Mouse (Mus musculus): Measurements from ENCODE around the gene Camkmt. TPM values are rescaled to one million over a fixed set of nuclear protein-coding genes. Genes with fewer than 3 reads are reported as not detected.
A peak's percentile ranks its signal among the peaks of the same experiment; 100 is the strongest.

The Camkmt gene
- polyA plus RNA-seq, 1 experiment = 3.6 TPM

DNA sequence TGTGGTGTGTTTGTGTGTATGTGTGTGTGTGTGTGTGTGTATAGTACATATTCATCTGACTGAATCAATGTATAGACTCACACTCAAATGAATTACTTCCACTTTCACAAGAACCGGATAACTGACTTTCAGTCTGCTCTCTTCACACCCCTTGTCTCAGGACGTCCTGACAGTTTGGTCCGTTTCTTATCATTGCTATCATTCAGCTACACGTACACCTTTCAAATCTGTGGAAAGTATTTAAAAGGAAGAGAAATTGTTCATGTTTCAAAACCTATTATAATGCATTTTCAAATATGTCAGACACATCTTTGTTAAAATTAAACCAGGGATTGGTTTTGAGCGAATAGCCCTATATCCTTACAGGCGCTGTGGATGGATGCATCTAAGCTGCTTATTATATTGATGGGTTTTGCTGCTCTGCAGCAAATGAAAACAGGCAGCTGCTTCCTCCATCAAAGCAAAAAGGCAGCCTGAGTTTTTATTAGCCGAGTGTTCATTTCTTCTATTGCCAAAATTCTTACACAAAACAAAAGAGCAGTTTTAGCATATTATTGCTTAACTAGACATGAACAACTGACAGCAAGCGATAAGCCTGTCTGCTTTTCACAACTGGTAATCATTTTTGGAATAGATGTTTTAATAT, 291.3 kb downstream of the Camkmt start:
- H3K4me3 ChIP-seq (ENCODE audit: insufficient read depth, low read depth, low read length) = no peak overlapping the region
- H3K27ac ChIP-seq (ENCODE audit: insufficient read depth, low read depth, low read length) = no peak overlapping the region
- no peaks in the 10 kb centered on the region for H3K27me3 ChIP-seq (replicated peaks; ENCODE audit: control insufficient read depth, insufficient read depth, low read length)
- no peak for TF ChIP-seq POLR2A (IDR thresholded peaks at IDR 0.05; ENCODE audit: low read depth, low read length)
- no peak for TF ChIP-seq CTCF (conservative IDR thresholded peaks at IDR 0.05; ENCODE audit: insufficient read depth, insufficient read length, low read depth, low read length)
- DNase-seq = no peak
- WGBS = 76% methylated on average over 8 of the region's 8 CpGs
- no peaks in the 10 kb centered on the region for H3K4me1 ChIP-seq (ENCODE audit: control insufficient read depth, insufficient read depth, low read length)
- H3K36me3 ChIP-seq (ENCODE audit: control insufficient read depth, insufficient read depth, low read length) = no peaks in the 10 kb centered on the region

DNA sequence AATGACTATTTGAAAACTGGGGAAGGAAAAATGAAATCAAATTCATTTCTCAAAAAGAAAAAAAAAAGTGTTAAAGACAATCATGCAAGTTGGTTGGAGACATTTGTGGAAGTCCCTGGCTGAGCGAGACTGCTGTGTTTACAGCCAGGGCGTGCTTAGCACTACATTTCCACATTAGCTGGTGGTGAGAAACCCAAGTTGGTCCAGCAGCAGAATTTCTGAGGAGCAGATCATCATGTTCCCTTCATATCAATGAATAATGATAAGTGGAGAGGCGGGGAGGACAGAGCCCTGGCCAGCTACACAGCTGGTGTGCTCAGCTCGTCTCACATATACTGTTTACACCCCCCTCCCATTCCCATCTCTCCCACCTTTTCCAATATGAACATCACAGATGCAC, 292.0 kb downstream of the Camkmt start:
- 86% methylated on average over 4 of the region's 4 CpGs for WGBS
- Histone ChIP-seq H3K4me1 (ENCODE audit: control insufficient read depth, insufficient read depth, low read length) (no peaks in the 10 kb centered on the region), H3K27ac (ENCODE audit: insufficient read depth, low read depth, low read length) (no peak overlapping the region), H3K4me3 (ENCODE audit: insufficient read depth, low read depth, low read length) (no peak overlapping the region), H3K27me3 (replicated peaks; ENCODE audit: control insufficient read depth, insufficient read depth, low read length) (no peaks in the 10 kb centered on the region), H3K36me3 (ENCODE audit: control insufficient read depth, insufficient read depth, low read length) (no peaks in the 10 kb centered on the region)
- no peak for DNase-seq
- TF ChIP-seq CTCF (conservative IDR thresholded peaks at IDR 0.05; ENCODE audit: insufficient read depth, insufficient read length, low read depth, low read length) (no peak), POLR2A (IDR thresholded peaks at IDR 0.05; ENCODE audit: low read depth, low read length) (no peak)

DNA sequence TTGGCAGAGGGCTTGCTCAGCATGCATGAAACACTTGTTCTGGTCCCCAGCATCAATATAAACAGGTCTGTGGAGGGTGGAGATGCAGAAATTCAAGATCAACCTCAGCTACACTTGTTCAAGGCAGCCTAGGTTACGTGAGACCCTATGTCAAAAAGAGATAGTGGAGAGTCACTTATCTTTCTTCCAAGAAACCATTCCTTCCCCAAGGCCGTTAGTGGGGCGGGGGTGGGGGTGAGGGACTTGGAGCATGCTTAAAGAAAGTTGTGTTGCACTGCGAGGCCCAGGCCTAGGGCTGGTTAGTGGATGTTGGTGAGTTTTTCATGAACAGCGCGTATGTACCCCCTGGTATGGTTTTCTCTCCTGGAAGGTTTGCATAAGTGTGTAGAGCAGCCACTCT, 292.6 kb downstream of the Camkmt start:
- TF ChIP-seq CTCF (conservative IDR thresholded peaks at IDR 0.05; ENCODE audit: insufficient read depth, insufficient read length, low read depth, low read length) (no peak), POLR2A (IDR thresholded peaks at IDR 0.05; ENCODE audit: low read depth, low read length) (no peak)
- H3K4me3 ChIP-seq (ENCODE audit: insufficient read depth, low read depth, low read length) = no peak overlapping the region
- no peak for DNase-seq
- no peaks in the 10 kb centered on the region for H3K36me3 ChIP-seq (ENCODE audit: control insufficient read depth, insufficient read depth, low read length)
- H3K27ac ChIP-seq (ENCODE audit: insufficient read depth, low read depth, low read length) = no peak overlapping the region
- H3K4me1 ChIP-seq (ENCODE audit: control insufficient read depth, insufficient read depth, low read length) = no peaks in the 10 kb centered on the region
- 94% methylated on average over 6 of the region's 6 CpGs for WGBS
- no peaks in the 10 kb centered on the region for H3K27me3 ChIP-seq (replicated peaks; ENCODE audit: control insufficient read depth, insufficient read depth, low read length)

- no peak for DNase-seq
- H3K27ac ChIP-seq (ENCODE audit: insufficient read depth, low read depth, low read length) = no peak overlapping the region
- H3K36me3 ChIP-seq (ENCODE audit: control insufficient read depth, insufficient read depth, low read length) = no peaks in the 10 kb centered on the region
- no peak overlapping the region for H3K4me3 ChIP-seq (ENCODE audit: insufficient read depth, low read depth, low read length)
- WGBS = 94% methylated on average over 16 of the region's 16 CpGs
- H3K27me3 ChIP-seq (replicated peaks; ENCODE audit: control insufficient read depth, insufficient read depth, low read length) = no peaks in the 10 kb centered on the region
- H3K4me1 ChIP-seq (ENCODE audit: control insufficient read depth, insufficient read depth, low read length) = no peaks in the 10 kb centered on the region
- no peak for TF ChIP-seq POLR2A (IDR thresholded peaks at IDR 0.05; ENCODE audit: low read depth, low read length)
- no peak for TF ChIP-seq CTCF (conservative IDR thresholded peaks at IDR 0.05; ENCODE audit: insufficient read depth, insufficient read length, low read depth, low read length)
These were observed 302.9 kb downstream of the Camkmt start for GRCm38 (mm10) chr17:85393091-85393890.

GRCm38 (mm10) chr17:85393891-85394321, 303.6 kb downstream of the Camkmt start:
- 96% methylated on average over 7 of the region's 7 CpGs for WGBS
- H3K36me3 ChIP-seq (ENCODE audit: control insufficient read depth, insufficient read depth, low read length) = no peaks in the 10 kb centered on the region
- no peaks in the 10 kb centered on the region for H3K4me1 ChIP-seq (ENCODE audit: control insufficient read depth, insufficient read depth, low read length)
- TF ChIP-seq CTCF (conservative IDR thresholded peaks at IDR 0.05; ENCODE audit: insufficient read depth, insufficient read length, low read depth, low read length) = no peak
- TF ChIP-seq POLR2A (IDR thresholded peaks at IDR 0.05; ENCODE audit: low read depth, low read length) = no peak
- no peak overlapping the region for H3K27ac ChIP-seq (ENCODE audit: insufficient read depth, low read depth, low read length)
- no peak overlapping the region for H3K4me3 ChIP-seq (ENCODE audit: insufficient read depth, low read depth, low read length)
- H3K27me3 ChIP-seq (replicated peaks; ENCODE audit: control insufficient read depth, insufficient read depth, low read length) = no peaks in the 10 kb centered on the region
- no peak for DNase-seq

- Histone ChIP-seq H3K27me3 (replicated peaks; ENCODE audit: control insufficient read depth, insufficient read depth, low read length) (no peaks in the 10 kb centered on the region), H3K36me3 (ENCODE audit: control insufficient read depth, insufficient read depth, low read length) (no peaks in the 10 kb centered on the region), H3K27ac (ENCODE audit: insufficient read depth, low read depth, low read length) (no peak overlapping the region), H3K4me1 (ENCODE audit: control insufficient read depth, insufficient read depth, low read length) (no peaks in the 10 kb centered on the region), H3K4me3 (ENCODE audit: insufficient read depth, low read depth, low read length) (no peak overlapping the region)
- TF ChIP-seq POLR2A (IDR thresholded peaks at IDR 0.05; ENCODE audit: low read depth, low read length) (no peak), CTCF (conservative IDR thresholded peaks at IDR 0.05; ENCODE audit: insufficient read depth, insufficient read length, low read depth, low read length) (no peak)
- WGBS = 53% methylated on average over 5 of the region's 5 CpGs
- peak; percentile 14 for DNase-seq
These were observed 305.1 kb downstream of the Camkmt start for GRCm38 (mm10) chr17:85395502-85395901.

GRCm38 (mm10) chr17:85400751-85401150, 310.4 kb downstream of the Camkmt start:
- Histone ChIP-seq H3K27me3 (replicated peaks; ENCODE audit: control insufficient read depth, insufficient read depth, low read length) (no peaks in the 10 kb centered on the region), H3K4me3 (ENCODE audit: insufficient read depth, low read depth, low read length) (no peak overlapping the region), H3K36me3 (ENCODE audit: control insufficient read depth, insufficient read depth, low read length) (no peaks in the 10 kb centered on the region), H3K4me1 (ENCODE audit: control insufficient read depth, insufficient read depth, low read length) (no peaks in the 10 kb centered on the region), H3K27ac (ENCODE audit: insufficient read depth, low read depth, low read length) (no peak overlapping the region)
- no peak for TF ChIP-seq POLR2A (IDR thresholded peaks at IDR 0.05; ENCODE audit: low read depth, low read length)
- TF ChIP-seq CTCF (conservative IDR thresholded peaks at IDR 0.05; ENCODE audit: insufficient read depth, insufficient read length, low read depth, low read length) = no peak
- WGBS = 80% methylated on average over 4 of the region's 4 CpGs
- no peak for DNase-seq
